Mouse (Mus musculus): Measurements from ENCODE around the gene Gpr87. TPM values are rescaled to one million over a fixed set of nuclear protein-coding genes. Genes with fewer than 3 reads are reported as not detected.

Gpr87 gene
- polyA plus RNA-seq, 1 experiment from 2014 or later, result not detected

DNA sequence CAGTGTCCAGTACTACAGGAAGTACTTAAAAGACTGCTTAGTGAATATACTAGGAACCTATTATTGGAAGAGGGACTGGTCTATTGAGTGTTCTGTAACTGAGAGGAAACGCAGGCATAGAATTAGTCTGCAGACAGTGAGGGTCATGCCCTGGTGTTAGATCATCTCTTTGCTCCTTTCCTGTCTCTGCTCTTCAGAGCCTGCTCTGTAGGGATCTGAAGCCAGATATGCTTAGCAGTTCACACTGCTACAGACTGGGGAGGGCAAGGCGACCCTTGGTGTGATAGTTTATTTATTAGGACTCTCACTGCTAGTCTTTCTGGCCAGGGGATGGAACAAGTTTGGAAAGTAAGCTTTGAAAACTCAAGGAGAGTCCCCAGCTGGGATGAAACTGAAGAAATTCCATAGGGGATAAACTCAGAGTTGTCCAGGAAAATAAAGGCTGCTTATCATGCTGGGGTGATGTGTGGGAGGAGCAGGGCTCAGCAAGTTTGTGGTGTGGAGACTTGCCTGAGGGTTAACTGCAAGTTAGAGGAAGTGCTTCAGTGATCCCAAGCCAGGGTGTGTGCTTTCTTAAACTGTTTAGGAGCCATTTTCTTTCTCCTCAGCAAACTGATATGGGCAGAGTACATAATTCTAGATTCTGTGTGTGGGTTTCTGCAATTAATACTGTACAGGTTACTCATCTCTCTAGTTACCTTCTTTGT, 24.8 kb downstream of the Gpr87 start:
- Histone ChIP-seq H3K4me3 (ENCODE audit: control insufficient read depth in 1 of 2, insufficient read depth in 1 of 2, low read depth in 1 of 2, low read length in 2 of 2) (no peak overlapping the region), H3K27ac (replicated peaks in 1 of 2; ENCODE audit: control insufficient read depth in 1 of 2, insufficient read depth in 1 of 2, low read depth in 2 of 2, low read length in 2 of 2) (no peak overlapping the region), H3K9me3 (ENCODE audit: control insufficient read depth, low read length) (no peaks in the 10 kb centered on the region), H3K4me1 (ENCODE audit: control insufficient read depth in 2 of 2, insufficient read depth in 2 of 2, low read length in 2 of 2) (peaks cover 4 to 13% of the 10 kb centered on the region in 2 experiments; a peak in 3 of 4 replicates), H3K36me3 (ENCODE audit: control insufficient read depth, insufficient read depth, low read length) (no peaks in the 10 kb centered on the region), H3K4me2 (ENCODE audit: low read length) (no peak overlapping the region), H3K27me3 (ENCODE audit: control insufficient read depth, insufficient read depth, low read length) (no peaks in the 10 kb centered on the region), H3K9ac (ENCODE audit: low read length) (no peak overlapping the region)
- 22% methylated on average over 2 of the region's 2 CpGs for WGBS
- ATAC-seq (ENCODE audit: insufficient number of reproducible peaks, insufficient read depth, low FRiP score, low read depth), result no peak

DNA sequence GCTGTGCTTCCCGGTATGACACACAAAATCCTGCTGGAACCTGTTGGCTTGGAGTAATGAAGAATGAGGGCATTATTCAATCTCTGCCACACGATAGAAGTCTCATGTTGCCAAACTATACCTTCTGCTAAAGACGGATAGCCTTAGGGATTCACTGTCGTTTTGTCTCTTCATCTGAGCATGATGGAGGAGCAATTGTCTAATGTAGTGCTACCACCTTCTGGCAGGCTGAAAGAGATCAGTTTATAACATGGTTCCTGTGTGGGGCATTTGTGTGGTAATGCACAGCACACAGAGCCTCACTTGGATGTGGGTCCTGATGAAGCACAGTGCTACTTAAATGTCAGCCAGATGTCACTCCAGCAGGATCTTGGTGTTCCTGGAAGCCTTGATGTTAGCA, 25.7 kb downstream of the Gpr87 start:
- H3K27me3 ChIP-seq (ENCODE audit: control insufficient read depth, insufficient read depth, low read length), result no peaks in the 10 kb centered on the region
- no peak for ATAC-seq (ENCODE audit: insufficient number of reproducible peaks, insufficient read depth, low FRiP score, low read depth)

DNA sequence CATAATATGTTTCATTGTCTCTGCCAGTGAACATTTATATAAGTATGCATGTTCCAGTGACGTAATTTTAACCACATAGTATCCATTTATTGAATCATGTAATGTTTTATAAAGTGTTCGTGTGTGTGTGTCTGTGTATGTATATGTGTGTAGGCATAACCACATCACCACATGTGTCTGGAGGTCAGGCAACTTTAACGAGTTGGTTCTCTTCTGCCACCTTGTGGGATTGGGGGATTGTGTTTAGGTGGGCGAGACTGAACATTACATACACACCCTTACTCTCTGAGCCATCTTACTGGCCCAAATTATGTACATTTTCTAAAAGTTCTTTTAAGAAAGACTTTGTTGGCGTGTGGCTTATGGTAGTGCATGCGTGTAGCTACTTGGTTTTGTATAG, 26.4 kb downstream of the Gpr87 start:
- Histone ChIP-seq H3K4me2 (ENCODE audit: low read length) (no peak overlapping the region), H3K4me1 (ENCODE audit: control insufficient read depth in 2 of 2, insufficient read depth in 2 of 2, low read length in 2 of 2) (peaks cover 4 to 13% of the 10 kb centered on the region in 2 experiments; a peak in 3 of 4 replicates), H3K9ac (ENCODE audit: low read length) (no peak overlapping the region), H3K9me3 (ENCODE audit: control insufficient read depth, low read length) (no peaks in the 10 kb centered on the region), H3K4me3 (ENCODE audit: control insufficient read depth in 1 of 2, insufficient read depth in 1 of 2, low read depth in 1 of 2, low read length in 2 of 2) (no peak overlapping the region), H3K36me3 (ENCODE audit: control insufficient read depth, insufficient read depth, low read length) (no peaks in the 10 kb centered on the region), H3K27ac (replicated peaks in 1 of 2; ENCODE audit: control insufficient read depth in 1 of 2, insufficient read depth in 1 of 2, low read depth in 2 of 2, low read length in 2 of 2) (no peak overlapping the region), H3K27me3 (ENCODE audit: control insufficient read depth, insufficient read depth, low read length) (no peaks in the 10 kb centered on the region)
- ATAC-seq (ENCODE audit: insufficient number of reproducible peaks, insufficient read depth, low FRiP score, low read depth), result no peak
- WGBS, result 86% methylated on average over 6 of the region's 6 CpGs

More for the DNA sequence above, 25.7 kb downstream of the Gpr87 start:
- Histone ChIP-seq H3K27ac (replicated peaks in 1 of 2; ENCODE audit: control insufficient read depth in 1 of 2, insufficient read depth in 1 of 2, low read depth in 2 of 2, low read length in 2 of 2) (no peak overlapping the region), H3K9ac (ENCODE audit: low read length) (no peak overlapping the region), H3K4me3 (ENCODE audit: control insufficient read depth in 1 of 2, insufficient read depth in 1 of 2, low read depth in 1 of 2, low read length in 2 of 2) (no peak overlapping the region), H3K4me2 (ENCODE audit: low read length) (no peak overlapping the region), H3K4me1 (ENCODE audit: control insufficient read depth in 2 of 2, insufficient read depth in 2 of 2, low read length in 2 of 2) (peaks cover 4 to 13% of the 10 kb centered on the region in 2 experiments; a peak in 3 of 4 replicates), H3K9me3 (ENCODE audit: control insufficient read depth, low read length) (no peaks in the 10 kb centered on the region), H3K36me3 (ENCODE audit: control insufficient read depth, insufficient read depth, low read length) (no peaks in the 10 kb centered on the region)
- 81% methylated on average over 4 of the region's 4 CpGs for WGBS

DNA sequence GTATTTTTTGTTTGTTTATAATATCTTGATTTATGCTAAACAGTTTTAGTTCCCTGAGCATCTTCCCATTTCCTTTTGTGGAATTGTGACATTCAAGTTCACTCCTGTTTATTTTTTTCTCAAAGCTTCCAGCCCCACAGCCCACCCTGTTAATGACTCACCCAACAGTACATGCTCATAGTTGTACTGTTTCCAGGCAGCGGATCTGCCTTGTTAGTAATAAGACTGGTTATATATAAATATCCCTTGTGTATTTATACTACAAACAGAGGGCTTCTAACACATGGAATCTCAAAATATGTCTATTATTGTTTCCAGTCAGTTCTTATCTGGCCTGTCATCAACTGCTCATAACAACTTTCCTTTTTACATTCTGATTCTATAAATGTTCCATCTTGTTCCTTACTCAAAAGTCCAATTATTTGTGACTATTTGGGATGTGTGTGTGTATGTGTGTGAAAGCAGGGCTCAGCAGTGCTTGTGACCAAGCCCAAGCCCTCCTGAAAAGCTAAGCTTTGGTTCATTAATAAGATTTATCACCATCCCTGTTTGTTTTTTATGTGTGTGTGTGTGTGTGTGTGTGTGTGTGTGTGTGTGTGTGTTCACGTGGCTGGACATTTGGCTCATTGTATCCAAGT, 27.4 kb downstream of the Gpr87 start:
- ATAC-seq (ENCODE audit: insufficient number of reproducible peaks, insufficient read depth, low FRiP score, low read depth), result no peak
- no peaks in the 10 kb centered on the region for H3K36me3 ChIP-seq (ENCODE audit: control insufficient read depth, insufficient read depth, low read length)
- no peaks in the 10 kb centered on the region for H3K9me3 ChIP-seq (ENCODE audit: control insufficient read depth, low read length)
- H3K27ac ChIP-seq (replicated peaks in 1 of 2; ENCODE audit: control insufficient read depth in 1 of 2, insufficient read depth in 1 of 2, low read depth in 2 of 2, low read length in 2 of 2), result no peak overlapping the region
- H3K9ac ChIP-seq (ENCODE audit: low read length), result no peak overlapping the region
- no peak overlapping the region for H3K4me2 ChIP-seq (ENCODE audit: low read length)
- no peak overlapping the region for H3K4me3 ChIP-seq (ENCODE audit: control insufficient read depth in 1 of 2, insufficient read depth in 1 of 2, low read depth in 1 of 2, low read length in 2 of 2)
- H3K4me1 ChIP-seq (ENCODE audit: control insufficient read depth in 2 of 2, insufficient read depth in 2 of 2, low read length in 2 of 2), result peaks cover 4 to 13% of the 10 kb centered on the region in 2 experiments; a peak in 3 of 4 replicates
- WGBS, result 81% methylated on average over 2 of the region's 2 CpGs
- H3K27me3 ChIP-seq (ENCODE audit: control insufficient read depth, insufficient read depth, low read length), result no peaks in the 10 kb centered on the region

- Histone ChIP-seq H3K36me3 (ENCODE audit: control insufficient read depth, insufficient read depth, low read length) (no peaks in the 10 kb centered on the region), H3K9me3 (ENCODE audit: control insufficient read depth, low read length) (no peaks in the 10 kb centered on the region), H3K4me2 (ENCODE audit: low read length) (no peak overlapping the region), H3K9ac (ENCODE audit: low read length) (no peak overlapping the region), H3K4me3 (ENCODE audit: control insufficient read depth in 1 of 2, insufficient read depth in 1 of 2, low read depth in 1 of 2, low read length in 2 of 2) (no peak overlapping the region), H3K27me3 (ENCODE audit: control insufficient read depth, insufficient read depth, low read length) (no peaks in the 10 kb centered on the region), H3K4me1 (ENCODE audit: control insufficient read depth in 2 of 2, insufficient read depth in 2 of 2, low read length in 2 of 2) (no peaks in the 10 kb centered on the region), H3K27ac (replicated peaks in 1 of 2; ENCODE audit: control insufficient read depth in 1 of 2, insufficient read depth in 1 of 2, low read depth in 2 of 2, low read length in 2 of 2) (no peak overlapping the region)
- WGBS, result 94% methylated on average over 1 of the region's 1 CpGs
- ATAC-seq (ENCODE audit: insufficient number of reproducible peaks, insufficient read depth, low FRiP score, low read depth), result no peak
Observed at GRCm38 (mm10) chr3:59160465-59160864, 34.4 kb downstream of the Gpr87 start.

DNA sequence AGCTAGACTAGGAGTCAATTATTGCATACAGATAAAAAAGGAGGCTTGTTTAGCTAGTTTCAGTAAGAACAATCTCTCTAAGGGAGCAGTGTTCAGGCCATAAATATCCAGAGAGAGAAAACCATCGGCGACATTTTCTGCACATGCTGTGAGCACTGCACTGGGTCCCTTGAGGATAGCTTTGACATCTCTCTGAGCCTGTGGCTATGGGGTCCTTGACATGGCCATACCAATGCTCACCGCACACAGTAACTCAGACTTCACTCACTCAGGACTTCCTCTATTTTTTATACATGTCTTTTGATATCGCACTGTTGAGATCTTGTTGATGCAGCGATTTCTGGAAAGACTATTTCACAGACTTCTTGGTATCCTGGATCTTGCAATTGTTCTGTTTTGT, 37.9 kb downstream of the Gpr87 start:
- Histone ChIP-seq H3K9me3 (ENCODE audit: control insufficient read depth, low read length) (no peaks in the 10 kb centered on the region), H3K27ac (replicated peaks in 1 of 2; ENCODE audit: control insufficient read depth in 1 of 2, insufficient read depth in 1 of 2, low read depth in 2 of 2, low read length in 2 of 2) (no peak overlapping the region), H3K27me3 (ENCODE audit: control insufficient read depth, insufficient read depth, low read length) (no peaks in the 10 kb centered on the region), H3K36me3 (ENCODE audit: control insufficient read depth, insufficient read depth, low read length) (no peaks in the 10 kb centered on the region), H3K9ac (ENCODE audit: low read length) (no peak overlapping the region), H3K4me3 (ENCODE audit: control insufficient read depth in 1 of 2, insufficient read depth in 1 of 2, low read depth in 1 of 2, low read length in 2 of 2) (no peak overlapping the region), H3K4me1 (ENCODE audit: control insufficient read depth in 2 of 2, insufficient read depth in 2 of 2, low read length in 2 of 2) (no peaks in the 10 kb centered on the region), H3K4me2 (ENCODE audit: low read length) (no peak overlapping the region)
- whole genome bisulfite sequencing, result 93% methylated on average over 5 of the region's 5 CpGs
- ATAC-seq (ENCODE audit: insufficient number of reproducible peaks, insufficient read depth, low FRiP score, low read depth), result no peak

- Histone ChIP-seq H3K4me1 (ENCODE audit: control insufficient read depth in 2 of 2, insufficient read depth in 2 of 2, low read length in 2 of 2) (no peaks in the 10 kb centered on the region), H3K4me3 (ENCODE audit: control insufficient read depth in 1 of 2, insufficient read depth in 1 of 2, low read depth in 1 of 2, low read length in 2 of 2) (no peak overlapping the region), H3K27ac (replicated peaks in 1 of 2; ENCODE audit: control insufficient read depth in 1 of 2, insufficient read depth in 1 of 2, low read depth in 2 of 2, low read length in 2 of 2) (no peak overlapping the region), H3K9ac (ENCODE audit: low read length) (no peak overlapping the region), H3K27me3 (ENCODE audit: control insufficient read depth, insufficient read depth, low read length) (no peaks in the 10 kb centered on the region), H3K36me3 (ENCODE audit: control insufficient read depth, insufficient read depth, low read length) (no peaks in the 10 kb centered on the region), H3K9me3 (ENCODE audit: control insufficient read depth, low read length) (no peaks in the 10 kb centered on the region), H3K4me2 (ENCODE audit: low read length) (no peak overlapping the region)
- WGBS, result 88% methylated on average over 6 of the region's 6 CpGs
- no peak for ATAC-seq (ENCODE audit: insufficient number of reproducible peaks, insufficient read depth, low FRiP score, low read depth)
Observed at GRCm38 (mm10) chr3:59155404-59155803, 39.5 kb downstream of the Gpr87 start.
